Mouse (Mus musculus): ENCODE measurements around the gene Zfp513. TPM values are rescaled to one million over a fixed set of nuclear protein-coding genes. Genes with fewer than 3 reads are reported as not detected.

Gene Zfp513
- polyA plus RNA-seq, 1 experiment from 2014 or later = 11.0 TPM

- H3K9ac ChIP-seq = no peak overlapping the region
- no peak for ATAC-seq (ENCODE audit: low FRiP score, low read depth)
- no peak overlapping the region for H3K4me2 ChIP-seq (replicated peaks)
- H3K36me3 ChIP-seq = peaks cover 77% of the 10 kb centered on the region
- H3K27me3 ChIP-seq = no peaks in the 10 kb centered on the region
- H3K9me3 ChIP-seq = peaks cover 6% of the 10 kb centered on the region
- no peak overlapping the region for H3K4me3 ChIP-seq
- H3K4me1 ChIP-seq = peaks cover 33% of the 10 kb centered on the region
- 85% methylated on average over 5 of the region's 5 CpGs for WGBS
- no peak overlapping the region for H3K27ac ChIP-seq
Observed at GRCm38 (mm10) chr5:31198616-31199320, 3.3 kb downstream of the Zfp513 start.

- no peak overlapping the region for H3K27ac ChIP-seq
- peaks cover 71% of the 10 kb centered on the region for H3K36me3 ChIP-seq
- 85% methylated on average over 9 of the region's 9 CpGs for WGBS
Observed at GRCm38 (mm10) chr5:31198170-31198569, 3.9 kb downstream of the Zfp513 start.

GRCm38 (mm10) chr5:31197072-31197471 is 5.0 kb downstream of the Zfp513 start:
- no peak overlapping the region for H3K9ac ChIP-seq
- 91% methylated on average over 12 of the region's 12 CpGs for whole genome bisulfite sequencing
- H3K4me3 ChIP-seq = no peak overlapping the region
- no peak for ATAC-seq (ENCODE audit: low FRiP score, low read depth)
- peaks cover 29% of the 10 kb centered on the region for H3K4me1 ChIP-seq
- no peaks in the 10 kb centered on the region for H3K27me3 ChIP-seq
- H3K27ac ChIP-seq = no peak overlapping the region
- no peak overlapping the region for H3K4me2 ChIP-seq (replicated peaks)
- H3K36me3 ChIP-seq = peaks cover 62% of the 10 kb centered on the region
- H3K9me3 ChIP-seq = peaks cover 6% of the 10 kb centered on the region

More at GRCm38 (mm10) chr5:31198170-31198569, 3.9 kb downstream of the Zfp513 start:
- Histone ChIP-seq H3K4me1 (peaks cover 34% of the 10 kb centered on the region), H3K9me3 (peaks cover 6% of the 10 kb centered on the region), H3K4me2 (replicated peaks) (no peak overlapping the region), H3K27me3 (no peaks in the 10 kb centered on the region), H3K4me3 (no peak overlapping the region), H3K9ac (no peak overlapping the region)
- no peak for ATAC-seq (ENCODE audit: low FRiP score, low read depth)

- Histone ChIP-seq H3K36me3 (peaks cover 65% of the 10 kb centered on the region), H3K4me1 (peaks cover 36% of the 10 kb centered on the region), H3K9ac (no peak overlapping the region), H3K9me3 (peaks cover 6% of the 10 kb centered on the region), H3K4me3 (no peak overlapping the region), H3K27ac (no peak overlapping the region), H3K4me2 (replicated peaks) (no peak overlapping the region), H3K27me3 (no peaks in the 10 kb centered on the region)
- WGBS = 93% methylated on average over 10 of the region's 10 CpGs
- ATAC-seq (ENCODE audit: low FRiP score, low read depth) = no peak
Observed at GRCm38 (mm10) chr5:31196207-31196606, 5.9 kb downstream of the Zfp513 start.

- no peaks in the 10 kb centered on the region for H3K27me3 ChIP-seq
- H3K4me1 ChIP-seq = peaks cover 32% of the 10 kb centered on the region
- H3K4me3 ChIP-seq = no peak overlapping the region
- 91% methylated on average over 4 of the region's 4 CpGs for WGBS
- H3K36me3 ChIP-seq = peaks cover 71% of the 10 kb centered on the region
- H3K4me2 ChIP-seq (replicated peaks) = no peak overlapping the region
- peaks cover 6% of the 10 kb centered on the region for H3K9me3 ChIP-seq
- ATAC-seq (ENCODE audit: low FRiP score, low read depth) = no peak
- no peak overlapping the region for H3K27ac ChIP-seq
- no peak overlapping the region for H3K9ac ChIP-seq
Observed at GRCm38 (mm10) chr5:31195671-31196070, 6.4 kb downstream of the Zfp513 start.

GRCm38 (mm10) chr5:31194486-31195485 is 7.3 kb downstream of the Zfp513 start:
- 92% methylated on average over 16 of the region's 16 CpGs for WGBS
- Histone ChIP-seq H3K9me3 (no peaks in the 10 kb centered on the region), H3K27ac (no peak overlapping the region), H3K9ac (peak overlapping the region; percentile 95), H3K27me3 (no peaks in the 10 kb centered on the region), H3K36me3 (peaks cover 71% of the 10 kb centered on the region), H3K4me2 (replicated peaks) (peak overlapping the region; percentile 90), H3K4me3 (peak overlapping the region; percentile 93), H3K4me1 (peaks cover 24% of the 10 kb centered on the region)
- no peak for ATAC-seq (ENCODE audit: low FRiP score, low read depth)

GRCm38 (mm10) chr5:31193631-31194281 is 8.3 kb downstream of the Zfp513 start:
- 11% methylated on average over 25 of the region's 25 CpGs for WGBS
- H3K27ac ChIP-seq = peak overlapping the region; percentile 89
- ATAC-seq (ENCODE audit: low FRiP score, low read depth) = no peak
- H3K9me3 ChIP-seq = no peaks in the 10 kb centered on the region
- peak overlapping the region; percentile 90 for H3K4me2 ChIP-seq (replicated peaks)
- peaks cover 69% of the 10 kb centered on the region for H3K36me3 ChIP-seq
- H3K4me1 ChIP-seq = peaks cover 23% of the 10 kb centered on the region
- H3K27me3 ChIP-seq = no peaks in the 10 kb centered on the region
- H3K9ac ChIP-seq = peak overlapping the region; percentile 95
- peak overlapping the region; percentile 93 for H3K4me3 ChIP-seq

- peaks cover 23% of the 10 kb centered on the region for H3K4me1 ChIP-seq
- H3K27me3 ChIP-seq = no peaks in the 10 kb centered on the region
- no peaks in the 10 kb centered on the region for H3K9me3 ChIP-seq
- H3K36me3 ChIP-seq = peaks cover 69% of the 10 kb centered on the region
- H3K9ac ChIP-seq = peak within 1 kb of the TSS; percentile 95
- peak within 1 kb of the TSS; percentile 89 for H3K27ac ChIP-seq
- ATAC-seq (ENCODE audit: low FRiP score, low read depth) = peak; percentile 97
- WGBS = under 1% methylated on average over 48 of the region's 48 CpGs
- H3K4me3 ChIP-seq = peak within 1 kb of the TSS; percentile 93
- peak within 1 kb of the TSS; percentile 90 for H3K4me2 ChIP-seq (replicated peaks)
Observed at GRCm38 (mm10) chr5:31192939-31193630, 9.0 kb downstream of the Zfp513 start, which contains the start of the genes Snx17 and Eif2b4. Gene Snx17, plus strand, starts transcription at chr5:31193227. Gene Eif2b4, minus strand, starts transcription at chr5:31193430.

- 11% methylated on average over 42 of the region's 42 CpGs for WGBS
- ATAC-seq (ENCODE audit: low FRiP score, low read depth) = no peak; the same call in none of the 2 replicates
Observed at GRCm38 (mm10) chr5:31192045-31192938, 9.8 kb downstream of the Zfp513 start.

GRCm38 (mm10) chr5:31190201-31190600 is 11.9 kb downstream of the Zfp513 start:
- Histone ChIP-seq H3K36me3 (peaks cover 53% of the 10 kb centered on the region), H3K27ac (no peak overlapping the region), H3K4me1 (peaks cover 23% of the 10 kb centered on the region), H3K4me2 (replicated peaks) (no peak overlapping the region), H3K9ac (no peak overlapping the region), H3K4me3 (no peak overlapping the region), H3K9me3 (no peaks in the 10 kb centered on the region), H3K27me3 (no peaks in the 10 kb centered on the region)
- WGBS = 94% methylated on average over 9 of the region's 9 CpGs
- ATAC-seq (ENCODE audit: low FRiP score, low read depth) = no peak

More at GRCm38 (mm10) chr5:31192045-31192938, 9.8 kb downstream of the Zfp513 start:
- Histone ChIP-seq H3K36me3 (peaks cover 69% of the 10 kb centered on the region), H3K4me3 (peak overlapping the region; percentile 93), H3K9me3 (no peaks in the 10 kb centered on the region), H3K9ac (peak overlapping the region; percentile 95), H3K4me2 (replicated peaks) (peak overlapping the region; percentile 90), H3K4me1 (peaks cover 23% of the 10 kb centered on the region), H3K27ac (peak overlapping the region; percentile 77), H3K27me3 (no peaks in the 10 kb centered on the region)
